ENCODE assay signal across 8 mouse cellular contexts in genomic region chr8:84985049-84985683, GRCm38 (mm10). TPM values are rescaled to one million over a fixed set of nuclear protein-coding genes. Genes with fewer than 3 reads are reported as not detected.
DNase-seq lines count a peak whose midpoint lies in the region; ATAC-seq and TF ChIP-seq lines count a peak whose summit lies in the region.

No protein-coding gene starts in this region.

- H3K4me1 ChIP-seq in heart, postnatal 0 days (ENCODE audit: control insufficient read depth, insufficient read depth) = peaks cover 38% of the 10 kb centered on the region
- H3K4me1 ChIP-seq in G1E (ENCODE audit: insufficient read depth, low read depth, low read length) = peaks cover 87% of the 10 kb centered on the region
- peaks cover 73% of the 10 kb centered on the region for H3K4me1 ChIP-seq in liver, postnatal 0 days (ENCODE audit: insufficient read depth)
- H3K4me1 ChIP-seq in stomach, embryonic 15.5 days = peaks cover 52% of the 10 kb centered on the region

- DNase-seq in heart, postnatal 0 days (ENCODE audit: low spot score) = no peak
- DNase-seq in heart, adult 9 months (ENCODE audit: low spot score in 2 of 2) = no peak
- no peak for DNase-seq in G1E (ENCODE audit: low spot score)
- peak; percentile 55 for DNase-seq in liver, postnatal 0 days
- no peak for DNase-seq in cerebellum, adult 9-10 months
- DNase-seq in gastrocnemius, postnatal 25 days = no peak

- H3K9me3 ChIP-seq in heart, postnatal 0 days (replicated peaks; ENCODE audit: control insufficient read depth, low read length) = no peaks in the 10 kb centered on the region
- H3K9me3 ChIP-seq in G1E (replicated peaks) = no peaks in the 10 kb centered on the region
- H3K9me3 ChIP-seq in liver, postnatal 0 days (ENCODE audit: low read length) = no peaks in the 10 kb centered on the region
- H3K9me3 ChIP-seq in stomach, embryonic 15.5 days = no peaks in the 10 kb centered on the region

- TF ChIP-seq EP300 in heart, postnatal 0 days (IDR thresholded peaks at IDR 0.05; ENCODE audit: low read depth) = no peak
- TF ChIP-seq EP300 in liver, postnatal 0 days (IDR thresholded peaks at IDR 0.05; ENCODE audit: low read depth) = no peak

- no peaks in the 10 kb centered on the region for H3K27me3 ChIP-seq in heart, postnatal 0 days (ENCODE audit: control insufficient read depth, insufficient read depth, low read length)
- no peaks in the 10 kb centered on the region for H3K27me3 ChIP-seq in G1E (ENCODE audit: insufficient read depth, low read length)
- no peaks in the 10 kb centered on the region for H3K27me3 ChIP-seq in liver, postnatal 0 days (ENCODE audit: insufficient read depth, low read length)
- H3K27me3 ChIP-seq in stomach, embryonic 15.5 days (replicated peaks) = no peaks in the 10 kb centered on the region

- H3K36me3 ChIP-seq in heart, postnatal 0 days (replicated peaks; ENCODE audit: control insufficient read depth, insufficient read depth, low read length) = no peaks in the 10 kb centered on the region
- no peaks in the 10 kb centered on the region for H3K36me3 ChIP-seq in G1E (replicated peaks)
- H3K36me3 ChIP-seq in liver, postnatal 0 days (replicated peaks; ENCODE audit: insufficient read depth, low read length) = no peaks in the 10 kb centered on the region
- no peaks in the 10 kb centered on the region for H3K36me3 ChIP-seq in stomach, embryonic 15.5 days

- no peak for ATAC-seq in heart, postnatal 0 days (ENCODE audit: insufficient read depth, low read depth)
- no peak for ATAC-seq in G1E (ENCODE audit: extremely low read depth, insufficient number of reproducible peaks, low FRiP score, poor library complexity, severe bottlenecking)
- peak; percentile 34 for ATAC-seq in granulocyte monocyte progenitor cell, adult 5-6 weeks (replicated peaks; ENCODE audit: poor library complexity, severe bottlenecking)
- ATAC-seq in liver, postnatal 0 days = no peak
- ATAC-seq in stomach, embryonic 15.5 days (ENCODE audit: insufficient read depth, low FRiP score, low read depth) = no peak

- H3K27ac ChIP-seq in heart, postnatal 0 days (ENCODE audit: low read depth) = peak overlapping the region; percentile 75
- peak overlapping the region; percentile 98 for H3K27ac ChIP-seq in liver, postnatal 0 days (ENCODE audit: low read depth)
- peak overlapping the region; percentile 95 for H3K27ac ChIP-seq in stomach, embryonic 15.5 days

- no peak for TF ChIP-seq CTCF in heart, postnatal 0 days (IDR thresholded peaks at IDR 0.05; ENCODE audit: low read depth)
- no peak for TF ChIP-seq CTCF in G1E (IDR thresholded peaks at IDR 0.05; ENCODE audit: low read depth, low read length)
- TF ChIP-seq CTCF in liver, postnatal 0 days (IDR thresholded peaks at IDR 0.05; ENCODE audit: low read depth) = no peak

- peak overlapping the region; percentile 54 for H3K4me3 ChIP-seq in heart, postnatal 0 days (ENCODE audit: low read depth, low read length)
- peak overlapping the region; percentile 74 for H3K4me3 ChIP-seq in G1E (ENCODE audit: low read depth, low read length)
- peak overlapping the region; percentile 56 for H3K4me3 ChIP-seq in liver, postnatal 0 days (ENCODE audit: low read depth, low read length)
- peak overlapping the region; percentile 52 for H3K4me3 ChIP-seq in stomach, embryonic 15.5 days (replicated peaks)

- WGBS in heart, postnatal 0 days = 5% methylated on average over 23 of the region's 23 CpGs
- WGBS in liver, postnatal 0 days (ENCODE audit: insufficient replicate concordance) = 1% methylated on average over 23 of the region's 23 CpGs
- WGBS in stomach, embryonic 15.5 days = 3% methylated on average over 23 of the region's 23 CpGs

- H3K9ac ChIP-seq in heart, postnatal 0 days (replicated peaks; ENCODE audit: low read depth, low read length) = peak overlapping the region; percentile 48; the same call in 1 of the 2 replicates
- H3K9ac ChIP-seq in liver, postnatal 0 days (replicated peaks) = peak overlapping the region; percentile 76
- peak overlapping the region; percentile 49; the same call in 1 of the 2 replicates for H3K9ac ChIP-seq in stomach, embryonic 15.5 days

- H3K4me2 ChIP-seq in heart, postnatal 0 days (ENCODE audit: low read depth, low read length) = peak overlapping the region; percentile 87
- H3K4me2 ChIP-seq in liver, postnatal 0 days (ENCODE audit: low read depth, low read length) = peak overlapping the region; percentile 94
- H3K4me2 ChIP-seq in stomach, embryonic 15.5 days = peak overlapping the region; percentile 99

RNA-seq across cellular contexts. Expression of gene Hook2, which starts 5.2 kb away (rescaled TPM):
- 1.9 and 4.8 TPM in 2 replicates for total RNA-seq in heart, postnatal 0 days (2014; rRNA removed; ENCODE audit: low replicate concordance)
- 3.5 and 4.7 TPM in 2 replicates for polyA plus RNA-seq in heart, postnatal 0 days (2015; fragmentation: Nextera tagmentation; extraction: Ambion mirVana)
- total RNA-seq in G1E (2014; fragmentation: Nextera tagmentation) (2.7 and 3.4 TPM in 2 replicates), G1E (2017) (7.9 and 8.2 TPM in 2 replicates)
- polyA plus RNA-seq in G1E (2012) = 12.2 and 12.7 TPM in 2 replicates
- 5.2 and 6.1 TPM in 2 replicates for total RNA-seq in granulocyte monocyte progenitor cell, adult 5-6 weeks (2014; fragmentation: Nextera tagmentation)
- 5.7 and 8.2 TPM in 2 replicates for total RNA-seq in granulocyte monocyte progenitor cell, adult 5-6 weeks (2017)
- 12.0 and 12.2 TPM in 2 replicates for polyA plus RNA-seq in liver, postnatal 0 days (2015; fragmentation: Nextera tagmentation; extraction: Ambion mirVana)
- polyA plus RNA-seq in stomach, embryonic 15.5 days (2015; fragmentation: Nextera tagmentation; extraction: Ambion mirVana) = 46.3 and 51.1 TPM in 2 replicates
- total RNA-seq in gastrocnemius, postnatal 25 days (2021) = 1 to 10 TPM; 1.1 to 1.3 TPM

RNA-seq across cellular contexts. Expression of gene Junb, which starts 6.6 kb away (rescaled TPM):
- 28.9 and 39.6 TPM in 2 replicates for total RNA-seq in heart, postnatal 0 days (2014; rRNA removed; ENCODE audit: low replicate concordance)
- polyA plus RNA-seq in heart, postnatal 0 days (2015; fragmentation: Nextera tagmentation; extraction: Ambion mirVana) = 10.3 and 13.0 TPM in 2 replicates
- 25.6 and 38.5 TPM in 2 replicates for total RNA-seq in G1E (2014; fragmentation: Nextera tagmentation)
- 23.8 and 33.6 TPM in 2 replicates for total RNA-seq in G1E (2017)
- 66.8 and 78.5 TPM in 2 replicates for polyA plus RNA-seq in G1E (2012)
- total RNA-seq in granulocyte monocyte progenitor cell, adult 5-6 weeks (2014; fragmentation: Nextera tagmentation) = 3.3 and 14.2 TPM in 2 replicates
- total RNA-seq in granulocyte monocyte progenitor cell, adult 5-6 weeks (2017) = 39.6 and 46.0 TPM in 2 replicates
- polyA plus RNA-seq in liver, postnatal 0 days (2015; fragmentation: Nextera tagmentation; extraction: Ambion mirVana) = 14.2 and 21.9 TPM in 2 replicates
- 33.4 and 49.6 TPM in 2 replicates for polyA plus RNA-seq in stomach, embryonic 15.5 days (2015; fragmentation: Nextera tagmentation; extraction: Ambion mirVana)
- 1 to 10 TPM; 5.1 to 6.9 TPM for total RNA-seq in gastrocnemius, postnatal 25 days (2021)

RNA-seq across cellular contexts. Expression of gene Rnaseh2a, which starts 15.6 kb away (rescaled TPM):
- 57.9 and 76.4 TPM in 2 replicates for total RNA-seq in heart, postnatal 0 days (2014; rRNA removed; ENCODE audit: low replicate concordance)
- 52.6 and 57.3 TPM in 2 replicates for polyA plus RNA-seq in heart, postnatal 0 days (2015; fragmentation: Nextera tagmentation; extraction: Ambion mirVana)
- total RNA-seq in G1E (2014; fragmentation: Nextera tagmentation) (162 and 174 TPM in 2 replicates), G1E (2017) (94.1 and 132 TPM in 2 replicates)
- 477 and 636 TPM in 2 replicates for polyA plus RNA-seq in G1E (2012)
- 116 and 172 TPM in 2 replicates for total RNA-seq in granulocyte monocyte progenitor cell, adult 5-6 weeks (2014; fragmentation: Nextera tagmentation)
- total RNA-seq in granulocyte monocyte progenitor cell, adult 5-6 weeks (2017) = 91.3 and 148 TPM in 2 replicates
- 67.1 and 70.8 TPM in 2 replicates for polyA plus RNA-seq in liver, postnatal 0 days (2015; fragmentation: Nextera tagmentation; extraction: Ambion mirVana)
- 112 and 113 TPM in 2 replicates for polyA plus RNA-seq in stomach, embryonic 15.5 days (2015; fragmentation: Nextera tagmentation; extraction: Ambion mirVana)
- total RNA-seq in gastrocnemius, postnatal 25 days (2021) = 10 to 100 TPM; 22.2 to 24.7 TPM

RNA-seq across cellular contexts. Expression of gene Prdx2, which starts 15.8 kb away (rescaled TPM):
- total RNA-seq in heart, postnatal 0 days (2014; rRNA removed; ENCODE audit: low replicate concordance) = 647 and 809 TPM in 2 replicates
- 758 and 782 TPM in 2 replicates for polyA plus RNA-seq in heart, postnatal 0 days (2015; fragmentation: Nextera tagmentation; extraction: Ambion mirVana)
- 134 and 185 TPM in 2 replicates for total RNA-seq in G1E (2014; fragmentation: Nextera tagmentation)
- 299 and 388 TPM in 2 replicates for total RNA-seq in G1E (2017)
- polyA plus RNA-seq in G1E (2012) = 19.6 and 86.4 TPM in 2 replicates
- total RNA-seq in granulocyte monocyte progenitor cell, adult 5-6 weeks (2014; fragmentation: Nextera tagmentation) = 210 and 303 TPM in 2 replicates
- 360 and 421 TPM in 2 replicates for total RNA-seq in granulocyte monocyte progenitor cell, adult 5-6 weeks (2017)
- polyA plus RNA-seq in liver, postnatal 0 days (2015; fragmentation: Nextera tagmentation; extraction: Ambion mirVana) = 780 and 831 TPM in 2 replicates
- polyA plus RNA-seq in stomach, embryonic 15.5 days (2015; fragmentation: Nextera tagmentation; extraction: Ambion mirVana) = 637 and 677 TPM in 2 replicates
- 100 to 1,000 TPM; 192 to 200 TPM for total RNA-seq in gastrocnemius, postnatal 25 days (2021)

RNA-seq across cellular contexts. Expression of gene Gm49661, which starts 15.9 kb away (rescaled TPM):
- total RNA-seq in heart, postnatal 0 days (2014; rRNA removed; ENCODE audit: low replicate concordance) = not detected in 2 replicates
- polyA plus RNA-seq in heart, postnatal 0 days (2015; fragmentation: Nextera tagmentation; extraction: Ambion mirVana) = not detected in 2 replicates
- total RNA-seq in G1E (2014; fragmentation: Nextera tagmentation) (not detected in 2 replicates), G1E (2017) (not detected in 2 replicates)
- not detected in 2 replicates for polyA plus RNA-seq in G1E (2012)
- total RNA-seq in granulocyte monocyte progenitor cell, adult 5-6 weeks (2014; fragmentation: Nextera tagmentation) = not detected in 2 replicates
- not detected in 2 replicates for total RNA-seq in granulocyte monocyte progenitor cell, adult 5-6 weeks (2017)
- 0.89 TPM in 1 of 2 replicates, not detected in the other for polyA plus RNA-seq in liver, postnatal 0 days (2015; fragmentation: Nextera tagmentation; extraction: Ambion mirVana)
- not detected in 2 replicates for polyA plus RNA-seq in stomach, embryonic 15.5 days (2015; fragmentation: Nextera tagmentation; extraction: Ambion mirVana)
- total RNA-seq in gastrocnemius, postnatal 25 days (2021) = not detected
